Mouse (Mus musculus) 416B (cell line): ENCODE measurements at regions not wholly inside any gene's neighbourhood (a gene's known extent, or its start where the extent isn't known, plus 50 kb on each side); places are given as distances from the start of the nearest gene placed in this dataset.
"Not testable (repeated sequence)": the region's sequence is repeated elsewhere in the genome, so short reads cannot be mapped to it uniquely, and the experiment has no call there.

Source experiments
- DNase-seq: peaks from one replicate; pipeline ENCODE4 v3.0.0; 2011; ENCODE audit warnings: low read depth

GRCm38 (mm10) chr1:189584831-189585230, 103.1 kb downstream of the Cenpf start:
- no peak for DNase-seq

- no peak for DNase-seq
These were observed 106.5 kb downstream of the Cenpf start for GRCm38 (mm10) chr1:189581427-189581826.

- DNase-seq, result peak; percentile 57
These were observed 108.5 kb downstream of the Cenpf start for GRCm38 (mm10) chr1:189579358-189579757.

GRCm38 (mm10) chr1:189576311-189577002, 111.4 kb downstream of the Cenpf start:
- no peak for DNase-seq

- no peak for DNase-seq
These were observed 112.2 kb downstream of the Cenpf start for GRCm38 (mm10) chr1:189575525-189576240.

GRCm38 (mm10) chr1:189566491-189566890, 121.4 kb downstream of the Cenpf start:
- no peak for DNase-seq

GRCm38 (mm10) chr1:189561831-189562230, 126.1 kb downstream of the Cenpf start:
- DNase-seq, result no peak

GRCm38 (mm10) chr1:189560576-189560975, 127.3 kb downstream of the Cenpf start:
- no peak for DNase-seq

GRCm38 (mm10) chr1:189550851-189551250, 137.0 kb downstream of the Cenpf start:
- no peak for DNase-seq

GRCm38 (mm10) chr1:189532834-189533233, 130.8 kb upstream of the Kcnk2 start:
- DNase-seq, result no peak

- no peak for DNase-seq
These were observed 124.3 kb upstream of the Kcnk2 start for GRCm38 (mm10) chr1:189526329-189526728.

GRCm38 (mm10) chr1:189515476-189515875, 113.4 kb upstream of the Kcnk2 start:
- DNase-seq, result no peak

- no peak for DNase-seq
These were observed 111.3 kb upstream of the Kcnk2 start for GRCm38 (mm10) chr1:189513358-189513757.

GRCm38 (mm10) chr1:189507301-189507700, 105.2 kb upstream of the Kcnk2 start:
- DNase-seq, result not testable (repeated sequence)

GRCm38 (mm10) chr1:189499703-189500102, 97.6 kb upstream of the Kcnk2 start:
- DNase-seq, result no peak

- no peak for DNase-seq
These were observed 97.1 kb upstream of the Kcnk2 start for GRCm38 (mm10) chr1:189499141-189499540.

- DNase-seq, result no peak
These were observed 95.0 kb upstream of the Kcnk2 start for GRCm38 (mm10) chr1:189497031-189497430.

GRCm38 (mm10) chr1:189495386-189496150, 93.5 kb upstream of the Kcnk2 start:
- DNase-seq, result no peak

GRCm38 (mm10) chr1:189494896-189495295, 92.8 kb upstream of the Kcnk2 start:
- no peak for DNase-seq

GRCm38 (mm10) chr1:189485336-189485735, 83.3 kb upstream of the Kcnk2 start:
- no peak for DNase-seq

GRCm38 (mm10) chr1:189483331-189483730, 81.3 kb upstream of the Kcnk2 start:
- DNase-seq, result no peak

GRCm38 (mm10) chr1:189478051-189478450, 76.0 kb upstream of the Kcnk2 start:
- no peak for DNase-seq

GRCm38 (mm10) chr1:189476796-189477195, 74.7 kb upstream of the Kcnk2 start:
- no peak for DNase-seq
